Mouse (Mus musculus): ENCODE results near the gene Tecr. TPM values are rescaled to one million over a fixed set of nuclear protein-coding genes. Genes with fewer than 3 reads are reported as not detected.

Gene Tecr
- polyA plus RNA-seq, 1 experiment, result 193 TPM

GRCm38 (mm10) chr8:83652744-83653661 is 45.2 kb upstream of the Tecr start:
- no peaks in the 10 kb centered on the region for H3K27me3 ChIP-seq (ENCODE audit: control insufficient read depth, insufficient read depth, insufficient read length)
- H3K79me2 ChIP-seq (ENCODE audit: control insufficient read depth, insufficient read depth), result peaks cover 23% of the 10 kb centered on the region
- TF ChIP-seq FOSL1 (IDR thresholded peaks at IDR 0.05; ENCODE audit: insufficient read depth, low read length, poor library complexity, severe bottlenecking), result no peak
- TF ChIP-seq MYOG (IDR thresholded peaks at IDR 0.05; ENCODE audit: control insufficient read depth, extremely low read depth, insufficient read length), result no peak
- no peak for TF ChIP-seq CEBPB (IDR thresholded peaks at IDR 0.05; ENCODE audit: low read depth)
- TF ChIP-seq CTCF (IDR thresholded peaks at IDR 0.05; ENCODE audit: control insufficient read depth, insufficient read depth, insufficient read length), result no peak
- no peak for TF ChIP-seq USF1 (IDR thresholded peaks at IDR 0.05; ENCODE audit: low read depth)
- no peak for TF ChIP-seq MAX (IDR thresholded peaks at IDR 0.05)
- no peak for TF ChIP-seq MYOD1 (IDR thresholded peaks at IDR 0.05; ENCODE audit: control insufficient read depth, insufficient read length, low read depth)
- H3ac ChIP-seq (ENCODE audit: control insufficient read depth, insufficient read length, low read depth), result peak overlapping the region; percentile 95
- peaks cover 1% of the 10 kb centered on the region for H3K79me3 ChIP-seq (ENCODE audit: low read depth)
- peaks cover 5% of the 10 kb centered on the region for H3K36me3 ChIP-seq (ENCODE audit: control insufficient read depth, insufficient read depth)
- H3K4me3 ChIP-seq (ENCODE audit: insufficient read depth, poor library complexity, severe bottlenecking), result peak overlapping the region; percentile 87

GRCm38 (mm10) chr8:83652030-83652743 is 44.4 kb upstream of the Tecr start, which contains the start of gene Gipc1:
Gene Gipc1 (plus strand): TSS chr8:83652677.
- H3K79me3 ChIP-seq (ENCODE audit: low read depth), result no peaks in the 10 kb centered on the region
- peaks cover 4% of the 10 kb centered on the region for H3K36me3 ChIP-seq (ENCODE audit: control insufficient read depth, insufficient read depth)
- H3K79me2 ChIP-seq (ENCODE audit: control insufficient read depth, insufficient read depth), result peaks cover 23% of the 10 kb centered on the region
- H3K4me3 ChIP-seq (ENCODE audit: insufficient read depth, poor library complexity, severe bottlenecking), result peak within 1 kb of the TSS; percentile 87
- H3K27me3 ChIP-seq (ENCODE audit: control insufficient read depth, insufficient read depth, insufficient read length), result no peaks in the 10 kb centered on the region
- TF ChIP-seq MYOG (IDR thresholded peaks at IDR 0.05; ENCODE audit: control insufficient read depth, extremely low read depth, insufficient read length) (no peak), USF1 (IDR thresholded peaks at IDR 0.05; ENCODE audit: low read depth) (peak; percentile 16), FOSL1 (IDR thresholded peaks at IDR 0.05; ENCODE audit: insufficient read depth, low read length, poor library complexity, severe bottlenecking) (no peak), MYOD1 (IDR thresholded peaks at IDR 0.05; ENCODE audit: control insufficient read depth, insufficient read length, low read depth) (no peak), CEBPB (IDR thresholded peaks at IDR 0.05; ENCODE audit: low read depth) (no peak)
- peak within 1 kb of the TSS; percentile 95 for H3ac ChIP-seq (ENCODE audit: control insufficient read depth, insufficient read length, low read depth)

GRCm38 (mm10) chr8:83649699-83650098 is 41.9 kb upstream of the Tecr start:
- TF ChIP-seq USF1 (IDR thresholded peaks at IDR 0.05; ENCODE audit: low read depth), result no peak
- TF ChIP-seq MAX (IDR thresholded peaks at IDR 0.05), result no peak
- no peak for TF ChIP-seq CTCF (IDR thresholded peaks at IDR 0.05; ENCODE audit: control insufficient read depth, insufficient read depth, insufficient read length)
- TF ChIP-seq MYOD1 (IDR thresholded peaks at IDR 0.05; ENCODE audit: control insufficient read depth, insufficient read length, low read depth), result no peak
- no peak for TF ChIP-seq MYOG (IDR thresholded peaks at IDR 0.05; ENCODE audit: control insufficient read depth, extremely low read depth, insufficient read length)
- no peak for TF ChIP-seq FOSL1 (IDR thresholded peaks at IDR 0.05; ENCODE audit: insufficient read depth, low read length, poor library complexity, severe bottlenecking)
- TF ChIP-seq CEBPB (IDR thresholded peaks at IDR 0.05; ENCODE audit: low read depth), result no peak
- peaks cover 6% of the 10 kb centered on the region for H3K27me3 ChIP-seq (ENCODE audit: control insufficient read depth, insufficient read depth, insufficient read length)
- H3K36me3 ChIP-seq (ENCODE audit: control insufficient read depth, insufficient read depth), result no peaks in the 10 kb centered on the region

GRCm38 (mm10) chr8:83648031-83648430 is 40.3 kb upstream of the Tecr start:
- no peaks in the 10 kb centered on the region for H3K79me3 ChIP-seq (ENCODE audit: low read depth)
- peaks cover 6% of the 10 kb centered on the region for H3K27me3 ChIP-seq (ENCODE audit: control insufficient read depth, insufficient read depth, insufficient read length)
- H3K4me3 ChIP-seq (ENCODE audit: insufficient read depth, poor library complexity, severe bottlenecking), result no peak overlapping the region
- H3K79me2 ChIP-seq (ENCODE audit: control insufficient read depth, insufficient read depth), result peaks cover 5% of the 10 kb centered on the region
- no peak for TF ChIP-seq FOSL1 (IDR thresholded peaks at IDR 0.05; ENCODE audit: insufficient read depth, low read length, poor library complexity, severe bottlenecking)
- no peak for TF ChIP-seq USF1 (IDR thresholded peaks at IDR 0.05; ENCODE audit: low read depth)
- no peak for TF ChIP-seq MYOD1 (IDR thresholded peaks at IDR 0.05; ENCODE audit: control insufficient read depth, insufficient read length, low read depth)
- no peak for TF ChIP-seq MYOG (IDR thresholded peaks at IDR 0.05; ENCODE audit: control insufficient read depth, extremely low read depth, insufficient read length)
- TF ChIP-seq MAX (IDR thresholded peaks at IDR 0.05), result no peak
- H3K36me3 ChIP-seq (ENCODE audit: control insufficient read depth, insufficient read depth), result no peaks in the 10 kb centered on the region
- no peak overlapping the region for H3ac ChIP-seq (ENCODE audit: control insufficient read depth, insufficient read length, low read depth)

More at GRCm38 (mm10) chr8:83649699-83650098, 41.9 kb upstream of the Tecr start:
- Histone ChIP-seq H3ac (ENCODE audit: control insufficient read depth, insufficient read length, low read depth) (no peak overlapping the region), H3K4me3 (ENCODE audit: insufficient read depth, poor library complexity, severe bottlenecking) (no peak overlapping the region), H3K79me2 (ENCODE audit: control insufficient read depth, insufficient read depth) (peaks cover 19% of the 10 kb centered on the region), H3K79me3 (ENCODE audit: low read depth) (no peaks in the 10 kb centered on the region)

DNA sequence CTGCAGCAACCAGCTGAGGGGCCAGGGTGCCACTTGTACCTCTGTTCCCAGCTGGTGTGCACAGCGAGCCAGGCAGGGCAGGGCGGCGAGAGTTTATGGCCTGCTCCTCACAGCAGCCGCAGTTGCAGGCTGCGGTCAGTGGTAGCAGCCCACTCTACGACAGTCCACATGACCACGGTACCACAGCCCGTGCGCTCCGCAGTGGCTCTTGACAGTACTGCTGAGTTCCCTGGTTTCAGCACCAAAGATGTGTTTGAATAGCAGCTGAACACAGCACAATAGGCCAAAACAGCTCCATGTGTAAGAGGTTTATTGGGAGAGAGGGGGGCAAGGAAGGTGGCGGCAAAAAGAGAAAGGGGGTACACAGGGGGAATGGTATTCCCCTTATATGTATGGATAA is 39.7 kb upstream of the Tecr start:
- Histone ChIP-seq H3K4me3 (ENCODE audit: insufficient read depth, poor library complexity, severe bottlenecking) (no peak overlapping the region), H3K27me3 (ENCODE audit: control insufficient read depth, insufficient read depth, insufficient read length) (peaks cover 6% of the 10 kb centered on the region), H3K36me3 (ENCODE audit: control insufficient read depth, insufficient read depth) (no peaks in the 10 kb centered on the region), H3ac (ENCODE audit: control insufficient read depth, insufficient read length, low read depth) (no peak overlapping the region), H3K79me3 (ENCODE audit: low read depth) (no peaks in the 10 kb centered on the region), H3K79me2 (ENCODE audit: control insufficient read depth, insufficient read depth) (no peaks in the 10 kb centered on the region)
- TF ChIP-seq USF1 (IDR thresholded peaks at IDR 0.05; ENCODE audit: low read depth) (no peak), CTCF (IDR thresholded peaks at IDR 0.05; ENCODE audit: control insufficient read depth, insufficient read depth, insufficient read length) (no peak)
